9 mouse cellular contexts compared by ENCODE assay signal in the genomic region with DNA sequence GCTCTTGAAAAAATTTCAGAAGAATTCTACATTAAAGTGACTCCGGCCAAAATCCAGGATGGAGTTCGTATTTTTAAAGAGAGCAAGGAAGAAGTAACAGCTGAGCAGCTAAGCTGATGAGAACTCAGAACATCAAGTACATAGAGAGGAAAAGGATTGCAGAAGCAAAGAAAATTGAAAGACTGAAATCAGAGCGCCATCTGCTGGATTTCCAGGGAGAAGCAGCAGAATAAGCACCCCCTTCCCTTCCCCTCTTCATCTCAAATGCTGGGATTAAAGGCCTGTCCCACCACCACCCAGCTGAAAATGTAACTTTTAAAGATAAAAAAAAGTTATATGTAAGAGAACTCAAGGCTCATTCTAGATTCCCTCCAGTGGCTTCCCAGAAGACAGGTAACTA. TPM values are rescaled to one million over a fixed set of nuclear protein-coding genes. Genes with fewer than 3 reads are reported as not detected.
A peak's percentile ranks its signal among the peaks of the same experiment; 100 is the strongest.
DNase-seq lines count a peak whose midpoint lies in the region; ATAC-seq and TF ChIP-seq lines count a peak whose summit lies in the region.
"Had no signal": no experiment of that assay in that cellular context is flagged by ENCODE, and none has a peak within 500 bp of the region (broad histone marks: within the 10 kb centered on the region; RNA-seq: fewer than 3 reads in every experiment).

No protein-coding gene starts in this region.

- H3K27ac ChIP-seq in hindbrain, embryonic 14.5 days = no peak overlapping the region
- no peak overlapping the region for H3K27ac ChIP-seq in hindbrain, embryonic 16.5 days (ENCODE audit: low read depth, low read length)
- H3K27ac ChIP-seq in ES-E14 (ENCODE audit: insufficient read depth, low read depth, low read length, poor library complexity, severe bottlenecking) = no peak overlapping the region
- H3K27ac ChIP-seq: midbrain, embryonic 12.5 days had no signal

- DNase-seq in hindbrain, embryonic 14.5 days (ENCODE audit: low spot score) = peak; percentile 85
- DNase-seq in ES-E14 (ENCODE audit: low read depth, low spot score) = peak; percentile 49
- peak; percentile 66 for DNase-seq in c-Kit-positive CD71-positive TER-119-negative erythroid progenitor cells, embryonic 14.5 days (ENCODE audit: low read depth)
- DNase-seq in gastrocnemius, postnatal 14 days = peak; percentile 26
- peak; percentile 52 to 60 for DNase-seq in left cerebral cortex, postnatal 10 days (ENCODE audit: extremely low spot score in 1 of 2, low spot score in 2 of 2)
- peak; percentile 38 for DNase-seq in retina, adult 2 months (ENCODE audit: low read depth, low spot score)
- DNase-seq in urinary bladder, postnatal 36 days (ENCODE audit: low spot score in 2 of 2) = peak; percentile 28 to 38

- ATAC-seq in hindbrain, embryonic 14.5 days (ENCODE audit: low FRiP score) = no peak
- no peak for ATAC-seq in hindbrain, embryonic 16.5 days

- H3K9ac ChIP-seq in hindbrain, embryonic 14.5 days = no peak overlapping the region
- no peak overlapping the region for H3K9ac ChIP-seq in hindbrain, embryonic 16.5 days (ENCODE audit: low read depth, low read length)
- no peak overlapping the region for H3K9ac ChIP-seq in ES-E14 (ENCODE audit: insufficient read depth, low read depth, low read length, poor library complexity, severe bottlenecking)
- H3K9ac ChIP-seq: midbrain, embryonic 12.5 days had no signal

- peaks cover 12% of the 10 kb centered on the region; the same call in 1 of the 2 replicates for H3K4me1 ChIP-seq in hindbrain, embryonic 14.5 days (replicated peaks; ENCODE audit: control insufficient read depth, insufficient read depth, low read length)
- H3K4me1 ChIP-seq in hindbrain, embryonic 16.5 days (ENCODE audit: control insufficient read depth, insufficient read depth, low read depth, low read length) = peaks cover 8% of the 10 kb centered on the region
- no peaks in the 10 kb centered on the region for H3K4me1 ChIP-seq in ES-E14 (ENCODE audit: control insufficient read depth in 2 of 2, insufficient read depth in 2 of 2, low read length in 2 of 2, poor library complexity in 1 of 2)

- H3K9me3 ChIP-seq in hindbrain, embryonic 14.5 days (ENCODE audit: control insufficient read depth, low read length) = no peaks in the 10 kb centered on the region
- no peaks in the 10 kb centered on the region for H3K9me3 ChIP-seq in hindbrain, embryonic 16.5 days (ENCODE audit: control insufficient read depth, low read length)
- no peaks in the 10 kb centered on the region for H3K9me3 ChIP-seq in ES-E14 (ENCODE audit: control insufficient read depth, insufficient read depth, low read depth, low read length)
- H3K9me3 ChIP-seq: midbrain, embryonic 12.5 days had no signal

- WGBS in hindbrain, embryonic 14.5 days = 41% methylated on average over 3 of the region's 3 CpGs
- 37% methylated on average over 3 of the region's 3 CpGs for WGBS in hindbrain, embryonic 16.5 days

- intact Hi-C loops in gastrocnemius, postnatal 14 days (cut with DNase I; ENCODE audit: low total_unique reads) = loop anchor here (2.0 kb wide), 1 partner anchor 40 kb away; no protein-coding TSS in a partner anchor
- intact Hi-C loops in left cerebral cortex, postnatal 10 days (cut with DNase I) = loop anchor here (1.0 to 10.0 kb wide), 2 partner anchors 40 to 110 kb away; no protein-coding TSS in a partner anchor

- in situ Hi-C loops in ES-E14 (cut with MboI; ENCODE audit: low sequenced_read_pairs in 2 of 2, unreplicated experiment in 2 of 2) = loop anchor here in 1 of 2 experiments (25.0 kb wide), 1 partner anchor 1432 kb away; no protein-coding TSS in a partner anchor

- no peak overlapping the region for H3K4me2 ChIP-seq in hindbrain, embryonic 14.5 days (replicated peaks)
- H3K4me2 ChIP-seq in hindbrain, embryonic 16.5 days (ENCODE audit: low read length) = no peak overlapping the region
- H3K4me2 ChIP-seq: midbrain, embryonic 12.5 days had no signal

- H3K4me3 ChIP-seq in hindbrain, embryonic 14.5 days (replicated peaks; ENCODE audit: low read length) = no peak overlapping the region
- H3K4me3 ChIP-seq in hindbrain, embryonic 16.5 days (ENCODE audit: low read length) = no peak overlapping the region
- no peak overlapping the region for H3K4me3 ChIP-seq in ES-E14 (ENCODE audit: insufficient read depth in 1 of 2, low read depth in 1 of 2, low read length in 2 of 2, poor library complexity in 1 of 2, severe bottlenecking in 1 of 2)
- H3K4me3 ChIP-seq: midbrain, embryonic 12.5 days had no signal

- H3K27me3 ChIP-seq in hindbrain, embryonic 14.5 days (ENCODE audit: control insufficient read depth, insufficient read depth, low read length) = no peaks in the 10 kb centered on the region
- H3K27me3 ChIP-seq in hindbrain, embryonic 16.5 days (replicated peaks; ENCODE audit: control insufficient read depth, insufficient read depth, low read length) = no peaks in the 10 kb centered on the region
- H3K27me3 ChIP-seq: midbrain, embryonic 12.5 days had no signal

- peaks cover 8% of the 10 kb centered on the region; the same call in 1 of the 2 replicates for H3K36me3 ChIP-seq in hindbrain, embryonic 14.5 days (replicated peaks; ENCODE audit: control insufficient read depth, insufficient read depth)
- no peaks in the 10 kb centered on the region for H3K36me3 ChIP-seq in hindbrain, embryonic 16.5 days (ENCODE audit: control insufficient read depth, insufficient read depth, low read length)
- H3K36me3 ChIP-seq in ES-E14 (ENCODE audit: control insufficient read depth, insufficient read depth, low read length, poor library complexity, severe bottlenecking) = peaks cover under 1% of the 10 kb centered on the region; the same call in 1 of the 2 replicates

TF ChIP-seq in ES-E14, 5 proteins besides CTCF, POLR2A, EP300 and RAD21:
- peak; percentile 64; the same call in 1 of the 2 replicates for TF ChIP-seq ZC3H11A (IDR thresholded peaks at IDR 0.05; ENCODE audit: borderline replicate concordance, low read depth, low read length)
- no peak for TF ChIP-seq CHD2 (IDR thresholded peaks at IDR 0.05; ENCODE audit: low read depth, low read length)

RNA-seq across cellular contexts. Expression of gene 1810024B03Rik, which starts 3.1 kb away (rescaled TPM):
- 1.2 TPM in 2 replicates for polyA plus RNA-seq in hindbrain, embryonic 14.5 days (2014; fragmentation: Nextera tagmentation; extraction: Ambion mirVana)
- polyA plus RNA-seq in hindbrain, embryonic 16.5 days (2015; fragmentation: Nextera tagmentation; extraction: Ambion mirVana) = 0.88 and 0.96 TPM in 2 replicates
- 1.8 and 1.9 TPM in 2 replicates for total RNA-seq in ES-E14 (2012; rRNA removed)
- under 1 TPM; 0.66 to 0.72 TPM for total RNA-seq in gastrocnemius, postnatal 14 days (2021)
- under 1 TPM; 0.67 to 0.81 TPM for total RNA-seq in left cerebral cortex, postnatal 10 days (2021)

RNA-seq across cellular contexts. Expression of gene Snrnp200, which starts 3.3 kb away (rescaled TPM):
- 59.6 and 60.2 TPM in 2 replicates for polyA plus RNA-seq in hindbrain, embryonic 14.5 days (2014; fragmentation: Nextera tagmentation; extraction: Ambion mirVana)
- polyA plus RNA-seq in hindbrain, embryonic 16.5 days (2015; fragmentation: Nextera tagmentation; extraction: Ambion mirVana) = 40.1 and 51.3 TPM in 2 replicates
- total RNA-seq in ES-E14 (2012; rRNA removed) = 147 and 181 TPM in 2 replicates
- 10 to 100 TPM; 33.0 to 34.6 TPM for total RNA-seq in gastrocnemius, postnatal 14 days (2021)
- total RNA-seq in left cerebral cortex, postnatal 10 days (2021) = 10 to 100 TPM; 82.6 to 85.2 TPM

RNA-seq across cellular contexts. Expression of gene Ciao1, which starts 42.7 kb away (rescaled TPM):
- polyA plus RNA-seq in hindbrain, embryonic 14.5 days (2014; fragmentation: Nextera tagmentation; extraction: Ambion mirVana) = 54.6 and 58.5 TPM in 2 replicates
- polyA plus RNA-seq in hindbrain, embryonic 16.5 days (2015; fragmentation: Nextera tagmentation; extraction: Ambion mirVana) = 59.0 and 61.6 TPM in 2 replicates
- total RNA-seq in ES-E14 (2012; rRNA removed) = 71.2 and 86.2 TPM in 2 replicates
- total RNA-seq in gastrocnemius, postnatal 14 days (2021) = 10 to 100 TPM; 44.5 to 47.9 TPM
- 10 to 100 TPM; 62.5 to 66.0 TPM for total RNA-seq in left cerebral cortex, postnatal 10 days (2021)

RNA-seq across cellular contexts. Expression of gene Tmem127, which starts 42.8 kb away (rescaled TPM):
- 43.0 and 47.3 TPM in 2 replicates for polyA plus RNA-seq in hindbrain, embryonic 14.5 days (2014; fragmentation: Nextera tagmentation; extraction: Ambion mirVana)
- polyA plus RNA-seq in hindbrain, embryonic 16.5 days (2015; fragmentation: Nextera tagmentation; extraction: Ambion mirVana) = 58.7 and 61.1 TPM in 2 replicates
- 17.5 and 18.9 TPM in 2 replicates for total RNA-seq in ES-E14 (2012; rRNA removed)
- total RNA-seq in gastrocnemius, postnatal 14 days (2021) = 10 to 100 TPM; 24.0 to 28.9 TPM
- 100 to 1,000 TPM; 115 to 118 TPM for total RNA-seq in left cerebral cortex, postnatal 10 days (2021)

Comparison
In these comparisons a context has a peak if more than half of its experiments do, and no peak if none do; other contexts are left out.
1. DNase-seq: peak in every context shown above with its lines; median percentile 85 in hindbrain, embryonic 14.5 days; 66 in c-Kit-positive CD71-positive TER-119-negative erythroid progenitor cells, embryonic 14.5 days; 56 in left cerebral cortex, postnatal 10 days; 49 in ES-E14; 38 in retina, adult 2 months; 33 in urinary bladder, postnatal 36 days; 26 in gastrocnemius, postnatal 14 days.